Comparison of ENCODE assay signal across 8 mouse cellular contexts in the genomic region with DNA sequence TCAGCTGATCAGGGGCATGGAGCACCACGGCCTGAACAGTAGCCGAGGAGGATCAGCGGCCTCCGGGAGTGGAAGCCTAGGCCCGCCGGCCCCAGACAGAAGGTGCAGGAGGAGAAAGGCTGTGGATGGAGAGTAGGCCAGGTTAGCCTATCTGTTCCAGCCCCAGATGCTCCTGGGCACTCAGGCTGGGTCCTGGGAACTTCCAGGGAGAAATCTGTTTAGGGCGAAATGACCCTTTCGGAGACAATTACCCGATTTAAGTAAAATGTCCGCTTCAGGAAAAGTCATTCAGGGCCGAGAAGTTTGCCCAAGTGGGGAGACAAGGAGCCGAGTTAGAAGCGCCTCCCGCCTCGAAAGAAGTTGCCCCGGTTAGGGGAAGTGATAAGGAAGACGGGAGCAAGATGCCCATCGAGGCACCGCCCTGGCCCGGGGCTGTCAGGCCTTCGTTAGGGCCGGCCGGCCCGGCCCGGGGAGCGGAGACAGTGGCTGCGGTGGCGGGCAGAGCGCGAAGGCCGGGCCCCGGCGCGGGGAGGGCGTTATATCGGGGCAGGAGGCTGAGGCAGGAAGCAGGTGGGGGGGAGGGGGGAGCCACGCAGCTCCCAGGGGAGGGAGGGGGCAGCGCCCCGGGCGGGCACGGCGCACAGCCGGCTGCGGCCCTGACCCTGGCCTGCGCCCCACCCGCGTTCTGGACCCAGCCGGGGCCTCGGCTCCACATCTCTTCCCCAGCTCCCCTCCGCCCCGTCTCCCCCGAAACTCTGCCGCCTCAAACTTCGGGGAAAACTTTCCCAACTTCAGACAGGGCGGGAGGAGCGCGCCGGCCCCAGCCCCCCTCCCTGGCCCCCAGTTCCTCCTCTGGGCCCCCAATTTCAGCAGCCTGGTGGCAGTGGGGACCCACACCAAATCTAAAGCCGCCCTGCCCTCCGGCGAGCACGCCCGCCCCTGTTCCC. TPM values are rescaled to one million over a fixed set of nuclear protein-coding genes. Genes with fewer than 3 reads are reported as not detected.
DNase-seq lines count a peak whose midpoint lies in the region; ATAC-seq and TF ChIP-seq lines count a peak whose summit lies in the region.

No protein-coding gene starts in this region.

- peak overlapping the region; percentile 98 for H3K4me2 ChIP-seq in hindbrain, embryonic 15.5 days
- H3K4me2 ChIP-seq in liver, postnatal 0 days (ENCODE audit: low read depth, low read length): peak overlapping the region; percentile 91

- H3K9me3 ChIP-seq in hindbrain, embryonic 15.5 days: no peaks in the 10 kb centered on the region
- no peaks in the 10 kb centered on the region for H3K9me3 ChIP-seq in liver, postnatal 0 days (ENCODE audit: low read length)

- H3K4me1 ChIP-seq in thymus, adult 2 months (replicated peaks; ENCODE audit: control insufficient read depth, insufficient read depth, low read length): peaks cover 52% of the 10 kb centered on the region
- peaks cover 76% of the 10 kb centered on the region for H3K4me1 ChIP-seq in hindbrain, embryonic 15.5 days (replicated peaks)
- H3K4me1 ChIP-seq in liver, postnatal 0 days (ENCODE audit: insufficient read depth): peaks cover 62% of the 10 kb centered on the region

- peaks cover 45% of the 10 kb centered on the region for H3K27me3 ChIP-seq in thymus, adult 2 months (ENCODE audit: control insufficient read depth, insufficient read depth, low read length)
- peaks cover 62% of the 10 kb centered on the region for H3K27me3 ChIP-seq in hindbrain, embryonic 15.5 days
- H3K27me3 ChIP-seq in liver, postnatal 0 days (ENCODE audit: insufficient read depth, low read length): peaks cover 87% of the 10 kb centered on the region

- peak overlapping the region; percentile 55; the same call in 1 of the 2 replicates for H3K9ac ChIP-seq in hindbrain, embryonic 15.5 days
- H3K9ac ChIP-seq in liver, postnatal 0 days (replicated peaks): peak overlapping the region; percentile 65

- DNase-seq in adrenal gland, adult 2 months: peak; percentile 56
- DNase-seq in adrenal gland, postnatal 25 days: no peak
- DNase-seq in thymus, adult 2 months: no peak
- no peak for DNase-seq in thymus, postnatal 10 days (ENCODE audit: low spot score in 2 of 2)
- peak; percentile 36 for DNase-seq in liver, postnatal 0 days
- no peak for DNase-seq in retina, embryonic 14.5 days (ENCODE audit: low spot score)
- no peak for DNase-seq in adipocyte (ENCODE audit: low spot score)

- TF ChIP-seq EP300 in liver, postnatal 0 days (IDR thresholded peaks at IDR 0.05; ENCODE audit: low read depth): no peak

- no peak for TF ChIP-seq CTCF in thymus, adult 2 months (IDR thresholded peaks at IDR 0.05; ENCODE audit: borderline replicate concordance, control insufficient read depth, extremely low read depth, insufficient read depth, low read length, poor library complexity)
- TF ChIP-seq CTCF in liver, postnatal 0 days (IDR thresholded peaks at IDR 0.05; ENCODE audit: low read depth): no peak

- no peak overlapping the region for H3K27ac ChIP-seq in thymus, adult 2 months (ENCODE audit: control insufficient read depth, insufficient read depth, low read length)
- H3K27ac ChIP-seq in hindbrain, embryonic 15.5 days (replicated peaks): peak overlapping the region; percentile 54
- peak overlapping the region; percentile 57; the same call in 1 of the 2 replicates for H3K27ac ChIP-seq in liver, postnatal 0 days (ENCODE audit: low read depth)

- no peak for TF ChIP-seq POLR2A in thymus, adult 2 months (IDR thresholded peaks at IDR 0.05; ENCODE audit: control insufficient read depth, extremely low read depth, insufficient read depth, low read length, poor library complexity)

- no peak for ATAC-seq in hindbrain, embryonic 15.5 days (ENCODE audit: low FRiP score, low read depth)
- no peak for ATAC-seq in liver, postnatal 0 days

- peak overlapping the region; percentile 27 for H3K4me3 ChIP-seq in thymus, adult 2 months (ENCODE audit: control insufficient read depth, insufficient read depth, low read length)
- H3K4me3 ChIP-seq in hindbrain, embryonic 15.5 days: peak overlapping the region; percentile 45
- peak overlapping the region; percentile 62 for H3K4me3 ChIP-seq in liver, postnatal 0 days (ENCODE audit: low read depth, low read length)

- H3K36me3 ChIP-seq in thymus, adult 2 months (ENCODE audit: control insufficient read depth, insufficient read depth, low read length): peaks cover under 1% of the 10 kb centered on the region; the same call in 1 of the 2 replicates
- peaks cover 5% of the 10 kb centered on the region; the same call in 1 of the 2 replicates for H3K36me3 ChIP-seq in hindbrain, embryonic 15.5 days
- H3K36me3 ChIP-seq in liver, postnatal 0 days (replicated peaks; ENCODE audit: insufficient read depth, low read length): peaks cover 6% of the 10 kb centered on the region

- 9% methylated on average over 56 of the region's 63 CpGs for WGBS in thymus, adult 2 months
- 4% methylated on average over 57 of the region's 63 CpGs for WGBS in hindbrain, embryonic 15.5 days
- WGBS in liver, postnatal 0 days (ENCODE audit: insufficient replicate concordance): 4% methylated on average over 46 of the region's 63 CpGs

RNA-seq across cellular contexts. Expression of a gene that starts 1.4 kb away (rescaled TPM):
- total RNA-seq in adrenal gland, adult 2 months (2021): 10 to 100 TPM in 1 of 2 experiments, 1 to 10 TPM in 1; 7.5 to 15.4 TPM
- 25.9 and 26.9 TPM in 2 replicates for polyA plus RNA-seq in adrenal gland, adult 2 months (2012; rRNA removed)
- total RNA-seq in adrenal gland, postnatal 25 days (2021): 7.3 and 9.9 TPM in 2 replicates
- 10.6 and 14.1 TPM in 2 replicates for polyA plus RNA-seq in thymus, adult 2 months (2012; rRNA removed)
- 4.2 and 4.8 TPM in 2 replicates for polyA plus RNA-seq in hindbrain, embryonic 15.5 days (2015; fragmentation: Nextera tagmentation; extraction: Ambion mirVana)
- polyA plus RNA-seq in liver, postnatal 0 days (2015; fragmentation: Nextera tagmentation; extraction: Ambion mirVana): 1.1 and 1.5 TPM in 2 replicates

RNA-seq across cellular contexts. Expression of a gene that starts 10.7 kb away (rescaled TPM):
- 10 to 100 TPM; 20.4 to 26.5 TPM for total RNA-seq in adrenal gland, adult 2 months (2021)
- 7.0 and 7.4 TPM in 2 replicates for polyA plus RNA-seq in adrenal gland, adult 2 months (2012; rRNA removed)
- total RNA-seq in adrenal gland, postnatal 25 days (2021): 22.4 and 23.9 TPM in 2 replicates
- polyA plus RNA-seq in thymus, adult 2 months (2012; rRNA removed): 37.6 and 48.9 TPM in 2 replicates
- 14.3 and 14.8 TPM in 2 replicates for polyA plus RNA-seq in hindbrain, embryonic 15.5 days (2015; fragmentation: Nextera tagmentation; extraction: Ambion mirVana)
- 12.4 and 13.6 TPM in 2 replicates for polyA plus RNA-seq in liver, postnatal 0 days (2015; fragmentation: Nextera tagmentation; extraction: Ambion mirVana)

RNA-seq across cellular contexts. Expression of a gene that starts 23.1 kb away (rescaled TPM):
- 10 to 100 TPM; 32.3 to 37.4 TPM for total RNA-seq in adrenal gland, adult 2 months (2021)
- 72.0 and 87.5 TPM in 2 replicates for polyA plus RNA-seq in adrenal gland, adult 2 months (2012; rRNA removed)
- 29.2 and 34.4 TPM in 2 replicates for total RNA-seq in adrenal gland, postnatal 25 days (2021)
- 28.3 and 33.8 TPM in 2 replicates for polyA plus RNA-seq in thymus, adult 2 months (2012; rRNA removed)
- polyA plus RNA-seq in hindbrain, embryonic 15.5 days (2015; fragmentation: Nextera tagmentation; extraction: Ambion mirVana): 14.0 and 15.9 TPM in 2 replicates
- 10.9 and 13.0 TPM in 2 replicates for polyA plus RNA-seq in liver, postnatal 0 days (2015; fragmentation: Nextera tagmentation; extraction: Ambion mirVana)

RNA-seq across cellular contexts. Expression of a gene that starts 25.7 kb away (rescaled TPM):
- 10 to 100 TPM; 29.2 to 58.9 TPM for total RNA-seq in adrenal gland, adult 2 months (2021)
- polyA plus RNA-seq in adrenal gland, adult 2 months (2012; rRNA removed): 48.1 and 62.9 TPM in 2 replicates
- 37.8 and 42.2 TPM in 2 replicates for total RNA-seq in adrenal gland, postnatal 25 days (2021)
- 15.3 and 15.5 TPM in 2 replicates for polyA plus RNA-seq in thymus, adult 2 months (2012; rRNA removed)
- 11.7 and 12.6 TPM in 2 replicates for polyA plus RNA-seq in hindbrain, embryonic 15.5 days (2015; fragmentation: Nextera tagmentation; extraction: Ambion mirVana)
- 1.5 and 2.0 TPM in 2 replicates for polyA plus RNA-seq in liver, postnatal 0 days (2015; fragmentation: Nextera tagmentation; extraction: Ambion mirVana)

Comparison
In these comparisons a context has a peak if more than half of its experiments do, and no peak if none do; other contexts are left out.
1. DNase-seq: peak in adrenal gland, adult 2 months (single experiment) and liver, postnatal 0 days (single experiment); none in adrenal gland, postnatal 25 days (single experiment), thymus, adult 2 months (single experiment), thymus, postnatal 10 days (0 of 2), retina, embryonic 14.5 days (single experiment) and adipocyte (single experiment).
2. Peak in every context shown above with its lines, with median percentiles within 50 percentile points of each other: H3K4me3 ChIP-seq.